Mouse (Mus musculus): ENCODE results near the gene Dnajc4. TPM values are rescaled to one million over a fixed set of nuclear protein-coding genes. Genes with fewer than 3 reads are reported as not detected.

Gene Dnajc4
- polyA plus RNA-seq, 1 experiment = 31.6 TPM

DNA sequence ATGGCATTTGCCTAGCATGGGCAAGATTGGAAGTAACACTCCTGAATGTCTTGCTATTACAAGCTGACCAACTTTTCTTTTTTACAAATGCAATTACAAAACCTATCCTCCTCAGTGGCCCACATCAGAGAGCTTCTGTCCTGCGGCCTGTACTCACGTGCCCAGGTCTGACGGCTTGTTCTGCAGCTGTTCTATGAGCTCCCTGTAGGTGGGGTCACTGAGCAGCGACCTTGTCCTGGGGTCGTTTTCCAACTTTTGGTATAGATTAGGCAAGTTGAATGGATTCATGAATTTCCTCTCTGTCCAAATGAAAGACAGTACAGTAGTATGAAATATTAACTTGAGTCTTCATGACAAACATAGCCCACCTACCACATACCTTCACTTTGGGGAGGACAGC is 41.6 kb upstream of the Dnajc4 start:
- Histone ChIP-seq H3K36me3 (ENCODE audit: control insufficient read depth, insufficient read depth, low read length) (peaks cover 61% of the 10 kb centered on the region), H3K4me1 (replicated peaks; ENCODE audit: control insufficient read depth, insufficient read depth, low read length) (peaks cover 4% of the 10 kb centered on the region; the same call in 1 of the 2 replicates), H3K27me3 (ENCODE audit: control insufficient read depth, insufficient read depth, low read length) (no peaks in the 10 kb centered on the region), H3K27ac (ENCODE audit: control insufficient read depth, insufficient read depth, low read length) (no peak overlapping the region), H3K4me3 (ENCODE audit: control insufficient read depth, insufficient read depth, low read length) (no peak overlapping the region)
- WGBS = 95% methylated on average over 5 of the region's 5 CpGs
- no peak for DNase-seq
- no peak for TF ChIP-seq POLR2A (IDR thresholded peaks at IDR 0.05; ENCODE audit: control insufficient read depth, extremely low read depth, insufficient read depth, low read length, poor library complexity)
- no peak for TF ChIP-seq CTCF (IDR thresholded peaks at IDR 0.05; ENCODE audit: borderline replicate concordance, control insufficient read depth, extremely low read depth, insufficient read depth, low read length, poor library complexity)

- Histone ChIP-seq H3K27me3 (ENCODE audit: control insufficient read depth, insufficient read depth, low read length) (no peaks in the 10 kb centered on the region), H3K27ac (ENCODE audit: control insufficient read depth, insufficient read depth, low read length) (no peak overlapping the region), H3K4me3 (ENCODE audit: control insufficient read depth, insufficient read depth, low read length) (no peak overlapping the region), H3K36me3 (ENCODE audit: control insufficient read depth, insufficient read depth, low read length) (peaks cover 97% of the 10 kb centered on the region), H3K4me1 (replicated peaks; ENCODE audit: control insufficient read depth, insufficient read depth, low read length) (no peaks in the 10 kb centered on the region)
- TF ChIP-seq CTCF (IDR thresholded peaks at IDR 0.05; ENCODE audit: borderline replicate concordance, control insufficient read depth, extremely low read depth, insufficient read depth, low read length, poor library complexity) (no peak), POLR2A (IDR thresholded peaks at IDR 0.05; ENCODE audit: control insufficient read depth, extremely low read depth, insufficient read depth, low read length, poor library complexity) (no peak)
- DNase-seq = no peak
- 97% methylated on average over 5 of the region's 5 CpGs for WGBS
Measured at GRCm38 (mm10) chr19:7029531-7029930, 37.2 kb upstream of the Dnajc4 start.

DNA sequence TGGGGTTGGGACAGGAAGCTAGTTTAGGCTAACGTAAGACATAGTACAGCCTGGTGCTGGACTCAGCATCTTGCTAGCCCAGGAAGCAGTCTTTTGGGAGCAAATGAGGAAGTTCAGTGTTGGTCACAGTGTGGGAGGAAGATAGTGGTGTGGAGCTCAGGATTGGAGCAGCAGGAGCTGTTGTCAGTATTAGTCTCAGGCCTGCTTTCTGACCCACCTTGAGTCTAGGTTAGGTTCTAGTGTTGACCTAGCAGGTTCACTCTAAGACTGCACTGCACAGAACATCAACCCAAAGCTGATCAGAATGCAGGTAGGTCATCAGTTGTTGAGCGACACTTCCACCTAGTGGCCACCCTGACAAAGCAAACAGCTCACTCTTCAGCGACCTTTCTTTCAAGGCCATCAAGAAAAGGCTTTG is 27.9 kb upstream of the Dnajc4 start:
- Histone ChIP-seq H3K27me3 (ENCODE audit: control insufficient read depth, insufficient read depth, low read length) (no peaks in the 10 kb centered on the region), H3K36me3 (ENCODE audit: control insufficient read depth, insufficient read depth, low read length) (peaks cover 41% of the 10 kb centered on the region), H3K4me1 (replicated peaks; ENCODE audit: control insufficient read depth, insufficient read depth, low read length) (peaks cover 19% of the 10 kb centered on the region), H3K27ac (ENCODE audit: control insufficient read depth, insufficient read depth, low read length) (peak overlapping the region; percentile 88), H3K4me3 (ENCODE audit: control insufficient read depth, insufficient read depth, low read length) (no peak overlapping the region)
- peak; percentile 78 for DNase-seq
- 15% methylated on average over 3 of the region's 3 CpGs for WGBS
- TF ChIP-seq CTCF (IDR thresholded peaks at IDR 0.05; ENCODE audit: borderline replicate concordance, control insufficient read depth, extremely low read depth, insufficient read depth, low read length, poor library complexity) = no peak

GRCm38 (mm10) chr19:7019191-7019590 is 26.8 kb upstream of the Dnajc4 start, which contains the start of gene Fermt3:
Fermt3 (minus strand) TSS chr19:7019469.
- peak within 1 kb of the TSS; percentile 90 for H3K4me3 ChIP-seq (ENCODE audit: control insufficient read depth, insufficient read depth, low read length)
- H3K27ac ChIP-seq (ENCODE audit: control insufficient read depth, insufficient read depth, low read length) = peak within 1 kb of the TSS; percentile 93
- peaks cover 19% of the 10 kb centered on the region for H3K4me1 ChIP-seq (replicated peaks; ENCODE audit: control insufficient read depth, insufficient read depth, low read length)
- peak; percentile 68; the same call in 1 of the 2 replicates for TF ChIP-seq POLR2A (IDR thresholded peaks at IDR 0.05; ENCODE audit: control insufficient read depth, extremely low read depth, insufficient read depth, low read length, poor library complexity)
- no peak for TF ChIP-seq CTCF (IDR thresholded peaks at IDR 0.05; ENCODE audit: borderline replicate concordance, control insufficient read depth, extremely low read depth, insufficient read depth, low read length, poor library complexity)
- peaks cover 38% of the 10 kb centered on the region for H3K36me3 ChIP-seq (ENCODE audit: control insufficient read depth, insufficient read depth, low read length)
- DNase-seq = peak; percentile 86
- H3K27me3 ChIP-seq (ENCODE audit: control insufficient read depth, insufficient read depth, low read length) = no peaks in the 10 kb centered on the region
- WGBS = 3% methylated on average over 5 of the region's 5 CpGs

GRCm38 (mm10) chr19:7018546-7018945 is 26.2 kb upstream of the Dnajc4 start:
- no peaks in the 10 kb centered on the region for H3K27me3 ChIP-seq (ENCODE audit: control insufficient read depth, insufficient read depth, low read length)
- H3K4me1 ChIP-seq (replicated peaks; ENCODE audit: control insufficient read depth, insufficient read depth, low read length) = peaks cover 19% of the 10 kb centered on the region
- H3K36me3 ChIP-seq (ENCODE audit: control insufficient read depth, insufficient read depth, low read length) = peaks cover 38% of the 10 kb centered on the region
- WGBS = 4% methylated on average over 11 of the region's 11 CpGs
- peak; percentile 25 for DNase-seq
- H3K27ac ChIP-seq (ENCODE audit: control insufficient read depth, insufficient read depth, low read length) = peak overlapping the region; percentile 93
- H3K4me3 ChIP-seq (ENCODE audit: control insufficient read depth, insufficient read depth, low read length) = peak overlapping the region; percentile 90
- no peak for TF ChIP-seq CTCF (IDR thresholded peaks at IDR 0.05; ENCODE audit: borderline replicate concordance, control insufficient read depth, extremely low read depth, insufficient read depth, low read length, poor library complexity)
- no peak for TF ChIP-seq POLR2A (IDR thresholded peaks at IDR 0.05; ENCODE audit: control insufficient read depth, extremely low read depth, insufficient read depth, low read length, poor library complexity)

DNA sequence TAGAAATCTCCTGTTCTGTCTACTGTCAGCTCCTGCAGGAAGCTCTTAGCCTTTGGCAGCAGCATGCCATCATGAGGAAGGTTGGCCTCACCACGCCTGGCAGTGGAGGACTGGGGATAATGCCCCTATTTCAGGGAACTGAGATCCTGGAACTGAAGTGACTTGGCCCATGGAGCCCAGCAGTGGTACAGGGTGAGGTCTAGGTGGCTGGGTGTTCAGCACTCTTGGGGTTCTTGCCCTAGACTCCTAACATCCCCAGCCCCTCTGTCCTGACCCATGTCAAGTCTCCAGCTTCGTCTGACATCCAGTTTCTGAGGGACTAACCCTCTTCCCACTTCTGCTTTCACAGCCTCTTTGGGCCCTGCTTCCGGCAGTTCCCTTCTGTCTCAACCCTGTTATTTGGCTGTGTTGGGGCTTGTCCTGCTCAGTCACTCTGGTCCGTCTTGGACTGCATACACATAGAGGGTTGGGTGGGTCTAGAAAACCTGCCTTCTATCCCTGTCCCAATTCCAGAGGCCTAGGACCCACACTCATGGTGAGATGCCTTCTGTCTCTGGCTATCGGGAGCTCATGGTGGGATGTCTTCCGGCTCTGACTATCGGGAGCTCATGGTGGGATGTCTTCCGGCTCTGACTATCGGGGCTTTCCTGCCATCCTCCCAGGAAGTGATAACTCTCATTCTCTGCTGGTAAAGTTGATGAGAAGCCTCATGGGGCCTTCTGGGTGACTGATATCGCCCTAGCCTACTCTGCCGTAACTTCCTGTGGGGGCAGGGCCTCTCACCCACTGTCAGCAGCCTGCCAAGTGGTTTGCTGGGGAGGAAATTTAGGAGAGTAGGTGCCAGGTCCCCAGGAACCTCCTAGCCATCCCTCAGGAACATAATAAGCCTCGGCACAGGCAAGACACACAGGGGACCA is 25.4 kb upstream of the Dnajc4 start:
- H3K36me3 ChIP-seq (ENCODE audit: control insufficient read depth, insufficient read depth, low read length) = peaks cover 38% of the 10 kb centered on the region
- no peak for TF ChIP-seq CTCF (IDR thresholded peaks at IDR 0.05; ENCODE audit: borderline replicate concordance, control insufficient read depth, extremely low read depth, insufficient read depth, low read length, poor library complexity)
- peak; percentile 4; the same call in 1 of the 2 replicates for TF ChIP-seq POLR2A (IDR thresholded peaks at IDR 0.05; ENCODE audit: control insufficient read depth, extremely low read depth, insufficient read depth, low read length, poor library complexity)
- 14% methylated on average over 12 of the region's 12 CpGs for WGBS
- DNase-seq = peak; percentile 57
- peaks cover 19% of the 10 kb centered on the region for H3K4me1 ChIP-seq (replicated peaks; ENCODE audit: control insufficient read depth, insufficient read depth, low read length)
- H3K27ac ChIP-seq (ENCODE audit: control insufficient read depth, insufficient read depth, low read length) = peak overlapping the region; percentile 93
- no peaks in the 10 kb centered on the region for H3K27me3 ChIP-seq (ENCODE audit: control insufficient read depth, insufficient read depth, low read length)
- peak overlapping the region; percentile 90 for H3K4me3 ChIP-seq (ENCODE audit: control insufficient read depth, insufficient read depth, low read length)

Measured in thymus, adult 2 months (tissue).